Mouse (Mus musculus): Measurements from ENCODE around the gene Ciz1. TPM values are rescaled to one million over a fixed set of nuclear protein-coding genes. Genes with fewer than 3 reads are reported as not detected.

The Ciz1 gene
- total RNA-seq, 2 experiments from 2014 or later: 49.0 to 63.5 TPM

DNA sequence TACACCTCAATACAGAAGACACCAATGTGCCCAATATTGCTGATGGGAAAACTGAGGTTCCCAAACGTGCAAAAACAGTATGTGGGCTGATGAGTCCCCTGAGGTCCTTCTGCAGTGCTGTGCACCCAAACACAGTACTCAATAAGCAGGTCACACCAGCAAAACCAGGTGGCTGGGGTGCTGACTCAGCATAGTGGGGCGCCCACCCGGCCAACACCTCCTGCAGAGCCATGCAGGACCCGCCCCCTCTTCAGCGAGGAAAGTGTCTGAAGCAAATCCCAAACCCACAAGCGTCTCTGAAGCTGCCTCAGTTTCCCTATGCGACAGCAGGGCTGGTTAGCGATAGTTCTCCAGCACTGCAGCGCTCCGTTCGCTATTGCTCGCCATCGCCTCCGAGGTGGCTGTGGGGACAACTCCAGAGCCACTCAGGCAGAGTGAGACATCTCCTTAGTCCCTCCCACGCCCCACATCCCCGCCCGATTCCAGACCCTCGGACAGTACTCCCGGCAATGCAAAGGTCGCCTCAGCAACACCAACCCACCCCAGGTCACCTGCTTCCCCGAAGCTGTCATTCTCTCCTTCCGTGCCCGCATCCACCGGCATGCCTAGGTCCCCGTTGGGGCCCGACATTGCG, 29.1 kb downstream of the Ciz1 start:
- no peak for DNase-seq

DNA sequence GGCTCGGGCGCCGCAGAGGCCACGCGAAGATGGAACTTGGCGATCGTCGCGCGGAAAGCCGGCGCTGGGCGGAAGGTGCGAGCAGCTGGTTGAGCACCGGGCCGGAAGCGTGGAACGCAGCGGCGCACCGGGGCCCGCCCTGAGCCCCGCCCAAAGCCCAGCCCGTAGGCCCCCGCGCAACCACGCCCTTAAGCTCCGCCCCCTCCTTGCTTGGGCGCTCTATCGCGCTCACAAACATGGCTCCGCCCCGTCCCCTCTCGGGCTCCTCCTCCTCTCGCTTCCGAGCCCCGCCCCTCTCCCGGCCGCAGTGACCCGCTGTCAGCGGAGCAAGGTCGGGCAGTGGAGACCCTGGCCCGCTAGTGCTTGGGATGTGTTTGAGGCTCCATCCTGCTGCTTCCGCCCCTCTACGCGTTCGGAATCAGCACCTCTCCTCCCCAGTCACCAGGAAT, 29.7 kb downstream of the Ciz1 start, which contains the start of gene 1110008P14Rik:
TSS of gene 1110008P14Rik (minus strand) at position 164 of the 449 bp plus-strand sequence.
- DNase-seq: peak; percentile 97

DNA sequence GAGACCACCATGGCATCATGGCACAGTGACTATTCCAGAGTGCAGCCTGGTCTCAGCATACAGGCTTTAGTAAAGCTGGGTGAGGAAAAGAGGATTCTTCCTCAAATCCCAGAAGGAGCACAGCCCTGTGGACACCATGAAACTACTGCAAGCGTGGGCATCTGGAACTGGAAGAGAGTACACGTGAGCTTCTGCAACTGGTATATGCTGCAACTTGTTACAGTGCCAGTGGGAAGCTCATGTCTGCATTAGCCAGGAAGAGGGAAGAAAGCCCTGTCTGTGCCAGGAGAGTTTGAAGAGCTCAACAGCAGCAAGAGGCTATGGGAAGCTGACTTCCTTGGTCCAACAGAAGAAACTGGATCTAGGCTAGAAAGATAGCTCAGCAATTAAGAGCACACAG, 30.6 kb downstream of the Ciz1 start:
- DNase-seq: no peak

DNA sequence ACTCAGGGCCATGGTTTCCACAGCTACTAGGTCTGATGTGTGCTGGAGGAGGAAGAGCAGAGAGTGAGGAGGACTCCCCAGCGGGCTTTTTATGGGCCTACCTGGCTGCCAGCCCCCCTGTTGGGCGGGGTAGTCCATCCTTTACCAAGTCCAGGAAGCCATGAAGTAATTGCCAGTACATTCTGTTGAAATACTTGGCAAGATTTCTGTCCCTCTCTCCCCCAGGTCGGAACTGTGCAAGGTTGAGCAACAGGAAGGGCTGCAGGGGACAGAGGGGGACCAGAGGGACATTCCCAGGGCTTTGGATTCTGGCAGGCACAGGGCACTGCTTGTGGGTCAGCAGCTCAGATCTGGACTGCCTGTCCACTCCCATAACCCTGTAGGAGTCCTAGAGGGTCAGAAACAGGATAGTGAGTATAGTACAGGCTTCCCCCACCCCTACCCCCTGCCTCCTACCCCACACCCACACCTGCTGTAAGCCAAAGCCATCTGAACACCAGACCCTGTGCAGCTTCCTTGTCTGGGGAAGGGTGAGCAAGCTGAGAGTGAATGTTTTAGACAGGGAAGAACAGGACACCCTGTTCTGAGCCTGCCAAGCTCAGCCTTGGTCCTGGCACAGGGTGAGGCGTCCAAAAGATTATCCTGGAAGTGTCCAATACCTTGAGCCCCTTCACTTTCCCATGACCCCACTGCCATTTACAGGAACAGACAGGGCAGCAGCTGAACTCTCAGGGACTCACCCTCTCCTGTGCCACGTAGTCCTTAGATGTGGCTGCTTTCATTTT, 35.8 kb downstream of the Ciz1 start, which contains the start of gene Lcn2:
TSS of gene Lcn2 (minus strand) at position 547 of the 785 bp plus-strand sequence.
- DNase-seq: peak; percentile 57

DNA sequence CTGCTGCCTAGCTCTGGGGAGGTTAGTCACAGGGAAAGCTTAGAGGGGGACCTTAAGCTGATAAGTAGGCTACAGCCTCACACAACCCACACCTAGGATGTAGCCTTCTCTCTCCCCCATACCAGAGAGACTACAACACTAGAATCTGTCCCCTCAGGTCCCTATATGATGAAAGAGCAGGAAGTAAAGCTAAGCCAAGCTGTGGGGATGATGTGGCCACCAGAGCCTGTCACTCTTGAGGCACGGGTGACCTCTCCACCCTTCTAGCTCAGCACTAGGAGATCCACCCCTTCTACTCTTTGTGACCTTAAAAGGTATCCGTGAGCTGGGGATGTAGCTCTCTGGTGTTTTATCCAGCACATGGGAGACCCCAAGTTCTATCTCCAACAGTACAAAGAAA, 37.0 kb downstream of the Ciz1 start:
- DNase-seq: no peak

DNA sequence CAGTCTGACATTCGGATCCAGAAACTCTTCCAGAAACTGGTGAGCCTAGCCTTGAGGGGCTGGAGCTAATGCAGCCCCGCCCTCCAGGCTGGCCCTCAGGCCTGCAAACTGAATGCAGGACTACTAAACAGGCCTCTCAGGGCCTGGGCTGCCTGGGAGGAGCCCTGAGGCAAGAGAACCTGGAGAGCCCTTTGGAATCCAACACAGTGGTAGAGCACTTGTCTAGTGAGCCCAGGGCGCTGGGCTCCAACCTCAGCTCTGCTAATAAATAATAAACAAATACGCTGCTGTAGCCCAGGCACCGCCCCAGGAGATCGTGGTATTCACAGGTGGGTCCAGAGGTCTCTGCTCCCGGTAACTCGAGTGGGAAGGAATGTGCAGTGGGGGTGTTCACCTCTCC, 38.7 kb downstream of the Ciz1 start:
- DNase-seq: no peak

DNA sequence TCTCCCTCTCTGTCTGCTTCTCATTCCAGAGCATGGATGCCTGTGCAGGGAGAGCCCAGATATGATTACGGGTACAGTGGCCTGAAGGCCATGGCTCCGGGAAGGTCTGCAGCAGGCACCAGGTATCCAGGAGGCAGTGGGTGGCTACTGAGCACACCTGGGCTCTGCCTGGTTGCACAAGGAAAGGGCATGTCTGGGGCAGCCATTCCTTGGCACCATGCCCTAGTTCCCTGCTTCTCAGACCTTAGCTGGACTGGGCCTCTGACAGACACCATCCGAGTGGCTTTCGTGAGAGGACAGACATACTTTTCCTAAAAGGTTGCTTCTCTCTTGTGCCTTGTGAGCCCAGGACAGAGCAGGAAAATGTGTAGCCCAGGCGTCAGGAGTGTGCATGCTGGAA, 39.9 kb downstream of the Ciz1 start:
- DNase-seq: peak; percentile 46

DNA sequence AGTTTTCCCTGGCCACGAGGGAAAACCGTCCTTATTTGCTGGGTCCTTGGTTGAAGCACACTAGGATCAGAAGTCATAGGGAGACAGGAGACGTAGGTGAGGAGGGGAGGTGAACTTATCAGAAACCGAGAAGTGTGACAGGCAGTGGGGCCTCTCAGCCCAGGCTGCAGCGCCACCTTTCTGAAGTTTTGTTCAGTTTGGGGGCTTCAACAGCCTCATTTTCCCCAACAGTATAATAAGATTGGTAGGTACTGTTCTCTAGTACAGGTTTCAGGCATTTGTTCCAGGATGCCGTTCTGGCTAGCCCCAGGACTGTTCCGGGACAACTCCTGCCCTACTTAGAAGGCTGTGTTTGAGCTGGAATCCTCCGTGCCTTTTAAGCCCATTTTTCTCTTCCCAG, 42.8 kb downstream of the Ciz1 start:
- DNase-seq: peak; percentile 67

DNA sequence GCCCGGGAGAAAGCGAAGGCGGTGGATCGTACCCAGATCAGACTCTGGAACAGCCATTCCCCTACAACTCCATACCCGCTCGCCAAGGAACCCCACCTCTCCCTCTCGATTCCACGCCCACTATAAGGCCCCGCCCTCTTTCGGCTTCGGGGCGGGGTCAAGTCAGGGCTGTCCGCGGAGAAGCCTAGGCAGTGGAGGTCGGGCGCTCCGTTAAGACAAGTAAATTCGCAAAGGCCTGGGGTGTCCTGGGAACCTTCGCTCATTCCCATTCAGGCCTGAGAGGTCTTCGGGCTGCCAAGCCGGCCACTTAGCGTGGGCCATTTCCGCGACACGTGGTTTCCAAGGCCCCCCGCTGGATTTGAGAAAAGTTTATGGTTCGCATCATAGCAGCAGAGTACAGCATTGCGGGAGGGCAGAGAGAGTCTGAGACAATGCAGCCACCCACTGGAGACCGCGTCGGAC, 43.4 kb downstream of the Ciz1 start, which contains the start of gene Ptges2:
TSS of gene Ptges2 (plus strand) at position 413 of the 462 bp plus-strand sequence.
- DNase-seq: peak; percentile 94

DNA sequence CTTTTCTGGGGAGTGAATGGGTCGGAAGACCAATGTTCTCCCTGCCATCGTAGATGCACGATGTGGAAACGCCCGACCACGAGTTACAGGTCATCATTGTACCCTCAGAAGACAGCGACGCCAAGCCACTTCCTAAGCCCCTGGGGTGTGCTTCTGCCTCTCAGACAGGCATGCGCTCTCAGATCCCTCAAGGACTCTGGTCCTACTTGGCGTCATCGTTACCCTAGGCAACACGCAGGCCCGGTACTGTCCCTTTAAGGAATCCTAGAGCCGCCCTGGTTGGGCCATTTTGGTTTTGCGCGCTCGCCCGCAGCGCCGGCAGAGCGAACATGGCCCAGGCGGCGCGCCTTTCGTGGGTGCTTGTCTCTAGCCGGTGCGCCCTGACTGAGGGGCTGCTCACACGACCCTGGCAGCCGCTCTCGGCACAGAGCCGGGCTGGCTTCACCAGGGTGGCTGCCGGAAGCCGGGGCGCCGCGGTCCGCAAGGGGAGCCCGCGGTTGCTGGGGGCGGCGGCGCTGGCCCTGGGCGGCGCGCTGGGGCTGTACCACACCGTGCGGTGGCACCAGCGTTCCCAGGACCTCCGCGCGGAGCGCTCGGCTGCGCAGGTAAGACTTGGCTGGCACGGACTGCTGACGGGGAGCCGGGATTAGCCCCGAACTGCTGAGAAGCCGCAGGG, 44.0 kb downstream of the Ciz1 start:
- peak; percentile 93 for DNase-seq

DNA sequence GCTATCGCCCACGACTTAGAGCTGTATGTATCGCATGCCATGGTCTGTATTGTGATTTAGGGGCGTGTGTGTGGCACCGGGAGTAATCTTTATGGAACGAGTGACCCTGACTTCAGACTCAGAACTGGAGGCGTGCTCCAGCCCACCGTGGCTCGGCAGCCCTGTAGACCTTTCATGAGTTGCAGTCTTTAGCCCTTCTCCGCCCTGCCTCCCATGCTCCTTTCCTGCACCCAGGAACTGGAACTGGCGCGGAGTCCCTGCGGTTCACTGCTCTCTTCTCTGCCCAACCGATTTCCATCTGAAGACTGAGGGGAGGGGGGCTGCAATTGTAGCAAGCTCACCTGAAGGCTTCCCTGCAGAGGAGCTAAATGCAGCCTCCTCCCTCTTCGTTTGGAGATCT, 44.6 kb downstream of the Ciz1 start:
- no peak for DNase-seq

DNA sequence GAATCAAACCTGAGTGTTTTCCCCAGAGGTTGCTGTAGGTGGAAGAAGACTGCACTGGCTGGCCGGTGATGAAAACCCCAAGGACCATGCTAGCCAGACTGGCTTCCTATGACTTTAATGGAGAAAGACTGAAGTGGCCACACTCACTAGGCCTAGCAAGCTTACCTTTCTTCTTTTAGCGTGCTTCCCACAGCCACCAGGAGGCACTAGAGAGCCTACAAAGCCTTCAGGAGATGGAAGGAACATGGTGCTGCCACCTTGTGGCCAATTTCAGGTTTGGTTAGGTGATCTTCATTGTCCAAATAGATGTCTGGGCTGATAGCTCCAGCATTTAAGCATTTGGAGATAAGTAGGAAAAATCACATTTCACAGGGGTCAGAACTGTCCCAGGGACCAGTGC, 52.5 kb downstream of the Ciz1 start:
- DNase-seq: peak; percentile 97

DNA sequence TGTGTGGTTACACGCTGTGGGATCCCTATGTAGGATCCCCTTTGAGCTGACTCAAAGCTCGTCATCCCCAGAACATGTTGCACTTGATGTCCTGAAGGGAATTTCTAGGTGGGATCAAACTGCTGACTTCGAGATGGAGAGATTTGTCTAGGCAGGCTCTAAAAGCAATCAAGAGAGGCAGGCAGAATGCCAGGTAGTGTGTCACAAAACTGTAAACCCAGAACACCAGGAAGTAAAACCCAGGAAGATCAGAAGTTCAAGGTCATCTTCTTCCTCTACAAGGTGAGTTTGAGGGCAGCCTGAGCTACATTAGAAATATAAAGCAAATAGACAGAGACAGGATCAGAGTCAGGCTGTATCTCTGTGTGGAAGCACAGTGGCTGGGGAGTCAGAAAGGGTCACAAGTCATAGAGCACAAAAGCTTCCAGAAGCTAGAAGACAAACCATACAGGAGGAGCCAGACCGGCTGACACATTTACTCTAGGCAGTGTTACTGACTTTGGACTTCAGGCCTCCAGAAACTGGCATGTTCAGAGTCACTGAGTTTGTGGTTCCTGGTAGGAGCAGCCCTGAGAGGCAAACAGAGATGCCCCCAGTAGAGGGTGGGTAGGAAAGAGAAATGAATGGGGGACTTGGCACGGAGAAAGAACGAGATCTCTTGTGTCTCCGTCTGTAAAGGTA, 55.2 kb downstream of the Ciz1 start:
- DNase-seq: no peak

DNA sequence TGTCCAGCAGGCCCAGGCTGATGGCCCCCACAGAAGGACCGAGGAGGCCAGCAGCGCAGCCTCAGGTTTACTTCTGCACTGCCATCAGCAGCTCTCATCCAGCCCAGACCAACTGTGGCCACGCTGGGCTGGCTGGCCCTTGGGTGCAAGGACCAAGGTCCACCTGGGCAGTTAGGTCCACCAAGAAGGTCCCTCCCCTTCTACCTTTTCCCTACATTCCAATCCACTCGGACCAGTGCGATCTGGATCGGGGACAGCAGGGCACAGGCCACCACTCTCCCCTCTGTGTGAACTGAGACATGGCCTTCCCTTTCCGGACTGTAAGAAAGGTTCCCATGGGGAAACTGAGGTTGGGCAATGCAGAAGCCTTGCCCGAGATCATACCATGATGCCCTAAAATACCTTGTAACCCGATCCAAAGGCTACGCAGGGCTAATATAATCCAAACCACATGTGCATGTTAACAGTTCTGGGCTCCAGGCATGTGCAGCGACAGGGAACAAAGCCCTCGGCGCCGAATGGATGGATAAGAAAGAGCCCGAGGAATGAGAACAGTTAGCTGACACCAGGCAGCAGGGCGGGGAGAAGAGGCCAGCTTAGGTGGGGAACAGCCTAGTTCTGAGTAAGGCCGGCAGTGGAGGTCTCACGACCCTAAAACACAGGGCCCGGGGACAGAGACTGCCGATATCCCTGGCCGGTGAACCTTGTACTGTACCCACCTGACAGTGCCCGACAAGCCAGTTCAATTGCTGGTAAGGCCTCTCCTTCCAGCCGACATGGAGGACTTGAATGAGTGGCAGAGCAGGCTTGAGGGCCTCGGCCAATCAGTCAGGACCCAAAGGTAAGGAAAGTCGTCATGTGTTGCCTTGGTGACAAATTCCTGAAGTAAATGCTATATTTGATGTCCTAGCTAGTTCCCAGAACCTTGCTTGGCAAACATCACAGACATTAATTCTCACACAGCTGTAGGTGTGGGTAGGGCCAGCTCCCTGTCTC, 56.6 kb downstream of the Ciz1 start:
- peak; percentile 36 for DNase-seq

DNA sequence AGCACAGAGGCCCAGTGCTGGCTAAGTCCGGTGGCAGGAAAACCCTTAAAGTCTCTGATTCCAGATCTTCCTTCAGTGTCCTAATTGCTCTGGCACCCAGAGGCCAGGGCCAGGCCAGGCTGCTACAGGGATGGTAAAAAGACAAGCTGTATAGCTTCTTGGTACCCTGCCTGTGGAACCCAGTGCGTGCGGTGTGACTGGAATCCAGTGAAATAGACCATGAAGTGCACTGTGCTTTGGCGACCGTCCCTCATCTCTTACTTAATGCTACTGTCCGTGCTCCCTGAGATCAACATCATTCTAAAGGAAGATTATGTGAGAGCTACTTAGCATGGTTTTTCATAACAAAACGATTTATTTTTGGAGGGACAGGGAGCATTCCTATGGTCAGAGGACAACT, 59.3 kb downstream of the Ciz1 start:
- DNase-seq: no peak

DNA sequence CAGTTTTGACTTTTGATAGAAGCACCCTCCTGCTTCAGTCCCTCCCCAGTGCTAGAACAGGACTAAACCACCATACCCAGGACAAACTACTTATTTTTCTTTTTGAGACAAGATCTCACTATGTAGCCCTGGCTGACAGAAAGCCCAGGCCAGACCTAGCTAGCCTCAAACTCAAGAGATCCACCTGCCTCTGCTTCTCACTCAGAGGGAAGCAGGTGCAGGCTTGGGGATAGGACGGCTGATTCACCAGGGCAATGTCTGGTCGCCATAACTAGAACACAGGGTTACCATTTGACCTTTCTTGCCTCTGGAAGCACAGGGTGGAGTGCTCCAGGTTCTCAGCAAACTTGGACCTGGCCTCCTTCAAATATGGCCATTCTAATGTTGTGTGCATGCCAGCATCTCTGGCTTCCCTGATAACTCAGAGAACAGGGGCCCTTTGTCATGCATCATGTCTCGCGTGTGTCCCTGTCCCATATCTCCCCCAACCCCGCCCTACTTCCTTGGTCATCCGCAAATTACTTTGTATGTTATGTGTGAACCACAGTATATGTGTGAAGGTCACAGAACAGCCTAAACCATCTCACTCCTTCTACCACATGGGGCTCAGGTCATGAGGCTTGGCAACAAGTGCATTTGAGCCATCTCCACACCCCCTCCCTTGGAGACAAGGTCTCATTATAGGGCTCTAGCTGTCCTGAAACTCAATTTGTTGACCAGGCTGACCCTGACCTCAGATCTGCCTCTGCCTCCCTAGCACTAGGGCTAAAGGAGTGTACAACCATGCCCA, 60.8 kb downstream of the Ciz1 start:
- peak; percentile 10 for DNase-seq

DNA sequence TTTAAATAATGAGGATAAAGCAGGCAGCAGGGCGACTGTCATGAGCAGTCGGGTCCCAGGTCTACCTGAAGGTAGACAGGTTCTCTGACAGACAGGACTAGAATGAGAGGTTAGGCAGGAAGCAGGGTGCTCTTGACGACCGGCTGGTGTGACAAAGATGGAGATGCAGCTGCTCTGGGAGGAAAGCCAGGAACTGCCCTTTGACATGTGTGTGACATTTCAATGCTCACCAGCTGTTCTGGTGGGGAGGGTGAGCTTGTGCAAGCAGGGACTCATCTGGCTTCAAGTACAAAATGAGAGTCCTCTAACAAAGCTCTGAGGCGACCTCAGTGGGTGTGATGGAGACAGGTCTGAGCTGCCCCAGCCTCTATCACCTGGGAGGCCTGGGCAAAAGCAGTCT, 61.8 kb downstream of the Ciz1 start:
- no peak for DNase-seq

DNA sequence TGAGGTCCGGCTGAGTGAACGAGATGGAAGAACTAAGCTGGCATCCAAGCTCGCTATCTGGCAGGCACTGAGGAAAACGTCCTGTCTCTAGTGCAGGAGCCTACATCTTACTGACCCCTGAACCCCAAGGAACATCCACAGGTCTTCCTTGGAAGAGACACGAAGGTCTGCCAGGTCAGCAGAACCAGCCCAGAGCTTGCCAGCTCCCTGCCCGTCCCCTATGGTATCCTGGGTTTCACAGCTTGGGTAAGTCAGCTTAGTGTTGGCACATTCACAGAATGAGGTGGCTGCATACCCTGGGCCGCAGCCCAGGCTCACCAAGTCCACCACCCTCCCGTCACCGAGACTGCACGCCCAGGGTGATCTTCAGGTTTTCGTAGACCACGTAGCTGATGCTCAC, 63.7 kb downstream of the Ciz1 start:
- no peak for DNase-seq

DNA sequence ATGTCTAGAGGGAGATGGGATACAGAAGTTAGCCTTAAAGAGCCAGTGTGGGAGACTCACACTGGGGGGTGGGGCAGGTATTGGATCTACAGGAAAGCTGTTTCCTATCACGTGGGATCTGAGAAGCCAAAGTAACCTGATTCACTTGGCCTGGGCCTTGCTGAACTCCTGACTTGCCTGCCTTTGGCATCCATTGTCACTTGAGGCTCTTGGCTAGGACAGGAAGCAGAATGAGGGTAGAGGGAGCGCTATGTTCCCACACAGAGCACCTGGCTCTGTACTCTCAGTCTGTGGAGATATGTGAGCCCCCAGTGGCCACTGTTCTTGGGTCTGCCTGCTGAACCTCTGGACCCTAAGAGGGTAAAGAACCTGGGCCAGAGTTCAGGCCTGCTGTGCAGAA, 64.4 kb downstream of the Ciz1 start:
- DNase-seq: no peak

DNA sequence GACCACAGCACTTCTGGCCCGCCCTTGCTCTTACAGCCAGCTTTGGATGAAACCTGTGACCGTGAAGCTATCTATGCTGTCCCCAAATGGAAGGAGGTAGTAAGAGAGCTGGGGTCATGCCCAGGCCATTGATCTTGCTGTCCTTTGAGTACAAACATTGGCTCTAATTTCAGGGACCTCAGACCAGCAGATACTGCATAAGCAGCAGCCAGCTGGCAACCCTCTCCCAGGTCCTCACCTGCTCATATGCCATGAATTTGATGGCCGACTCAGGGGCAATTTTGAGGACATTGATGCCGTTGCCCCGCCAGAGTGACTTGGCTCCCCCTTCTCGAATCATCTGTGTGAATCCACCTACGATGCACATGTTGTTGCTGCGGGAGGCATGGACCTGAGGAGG, 65.4 kb downstream of the Ciz1 start:
- DNase-seq: no peak
